Mouse (Mus musculus): ENCODE data around the gene Orm1.

DNA sequence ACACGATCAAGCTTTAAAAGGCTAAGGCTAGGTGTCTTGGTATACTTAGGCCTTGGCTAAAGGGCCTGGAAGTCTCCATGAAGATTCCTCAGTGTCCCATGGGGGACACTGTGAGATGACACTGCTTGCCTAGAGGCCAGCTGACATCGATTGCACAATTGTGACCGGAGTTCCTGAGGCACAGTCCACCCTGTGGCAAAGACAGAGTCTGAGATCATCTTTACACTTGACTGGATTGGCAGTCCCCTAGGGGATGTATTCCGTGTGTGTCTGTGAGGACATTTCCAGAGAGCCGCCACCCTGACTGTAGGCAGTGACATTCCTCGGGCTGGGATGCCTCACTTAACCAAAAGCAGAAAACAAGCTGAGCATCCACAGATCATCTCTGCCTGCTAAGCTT lies 15.5 kb downstream of the Orm1 start:
- TF ChIP-seq CTCF (IDR thresholded peaks at IDR 0.05; ENCODE audit: insufficient read depth, low read length) (no peak), POLR2A (IDR thresholded peaks at IDR 0.05; ENCODE audit: borderline replicate concordance, extremely low read depth, low read depth, low read length) (no peak)

Data from lung, adult 2 months (tissue).